Mouse (Mus musculus) erythroblast, embryonic 14.5 days (primary cell): ENCODE results near the gene Rem1.

Experiments
- GATA1 ChIP-seq: IDR thresholded peaks from 2 replicates; pipeline ENCODE4 v1.6.1; 2012; ENCODE audit warnings: low read length, inconsistent platforms, mixed read lengths
- TAL1 ChIP-seq: IDR thresholded peaks from 3 replicates; pipeline ENCODE4 v1.6.1; 2012; ENCODE audit warnings: low read length, inconsistent platforms, mixed read lengths

DNA sequence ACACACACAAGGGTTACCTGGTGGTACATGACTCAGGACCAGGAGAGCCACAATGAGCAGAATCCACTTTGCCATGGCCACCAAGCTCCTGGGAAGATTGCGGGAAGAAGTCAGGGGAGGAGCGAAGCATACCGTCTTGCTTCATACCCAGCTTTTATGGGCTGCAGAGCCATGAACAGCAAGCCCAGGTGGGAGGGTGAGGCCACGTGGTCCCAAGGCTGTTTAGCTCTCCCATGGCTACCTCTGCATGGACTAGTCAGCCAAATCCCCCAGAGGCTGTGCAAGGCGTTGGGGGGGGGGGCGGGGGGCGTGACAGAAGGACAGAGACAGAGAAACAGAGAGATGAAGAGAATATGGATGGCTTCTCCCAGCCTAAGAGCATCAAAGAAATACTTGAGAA lies 3.8 kb upstream of the Rem1 start, which contains the start of gene Defb25:
- TF ChIP-seq GATA1: no peak
- no peak for TF ChIP-seq TAL1
